Mouse (Mus musculus) layer of hippocampus, adult 2 months (tissue): Measurements from ENCODE around the gene Tas2r143. TPM values are rescaled to one million over a fixed set of nuclear protein-coding genes. Genes with fewer than 3 reads are reported as not detected.

Experiments used
- DNase-seq, 2 experiments: peaks; one replicate each; pipeline ENCODE4 v3.0.0; 2022; ENCODE audit warnings: low spot score in 2 of 2
- H3K27ac ChIP-seq: fragments of 200-600 bp; 2 replicates; pipeline ENCODE4 v1.8.1; 2022
- H3K4me3 ChIP-seq: fragments of 200-600 bp; 2 replicates; pipeline ENCODE4 v1.8.1; 2022; ENCODE audit warnings: mild to moderate bottlenecking
- CTCF ChIP-seq: fragments of 200-600 bp; conservative IDR thresholded peaks from 2 replicates; pipeline ENCODE4 v1.8.1; 2022; ENCODE audit warnings: antibody characterized with exemption, mild to moderate bottlenecking, moderate library complexity
- total RNA-seq, 2 experiments: library from RNA; stranded (reverse); gene quantifications; 2 replicates each; pipeline ENCODE4 v1.2.3; 2021

Tas2r143 gene
- total RNA-seq, 2 experiments from 2014 or later, result not detected

DNA sequence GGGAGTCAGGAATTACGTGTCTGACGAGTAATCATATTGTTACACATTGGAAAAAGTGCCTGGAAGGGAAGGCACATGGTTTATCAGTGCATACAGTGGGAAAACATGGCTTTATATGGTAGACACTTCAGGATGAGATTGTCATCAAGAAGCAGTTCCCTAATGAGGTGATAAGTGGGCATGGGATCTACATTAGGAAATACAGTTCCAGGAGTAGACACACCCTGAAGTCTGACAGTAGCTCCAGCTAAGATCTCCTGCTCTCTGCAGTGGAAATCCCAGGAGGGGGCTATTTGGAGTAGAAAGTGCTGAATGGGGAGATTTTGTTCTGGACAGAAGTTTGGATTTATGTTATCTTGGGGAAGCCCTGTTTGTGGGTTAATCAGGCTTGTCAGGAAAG, 41.4 kb downstream of the Tas2r143 start:
- DNase-seq, result no peak
- no peak for TF ChIP-seq CTCF
- no peak overlapping the region for H3K4me3 ChIP-seq
- H3K27ac ChIP-seq, result no peak overlapping the region

DNA sequence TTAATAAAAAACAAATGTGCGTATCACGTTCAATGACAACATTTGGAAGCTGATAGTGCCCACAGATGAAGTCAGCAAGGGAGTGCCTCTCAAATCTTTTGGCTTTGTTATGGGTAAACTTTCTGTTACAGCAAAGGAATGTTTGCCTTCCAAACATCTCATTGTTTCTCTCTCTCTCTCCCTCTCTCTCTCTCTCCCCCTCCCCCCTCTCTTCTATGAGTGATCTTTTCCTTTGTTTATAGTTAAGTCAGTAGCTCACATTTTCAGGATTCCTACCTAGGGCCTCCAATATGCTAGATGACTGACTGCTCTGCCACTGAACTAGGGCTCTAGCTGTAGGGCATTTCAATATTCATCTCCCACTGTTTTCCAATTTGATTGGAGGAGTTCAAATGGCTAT, 44.5 kb downstream of the Tas2r143 start:
- H3K4me3 ChIP-seq, result no peak overlapping the region
- TF ChIP-seq CTCF, result no peak
- H3K27ac ChIP-seq, result no peak overlapping the region
- no peak for DNase-seq

DNA sequence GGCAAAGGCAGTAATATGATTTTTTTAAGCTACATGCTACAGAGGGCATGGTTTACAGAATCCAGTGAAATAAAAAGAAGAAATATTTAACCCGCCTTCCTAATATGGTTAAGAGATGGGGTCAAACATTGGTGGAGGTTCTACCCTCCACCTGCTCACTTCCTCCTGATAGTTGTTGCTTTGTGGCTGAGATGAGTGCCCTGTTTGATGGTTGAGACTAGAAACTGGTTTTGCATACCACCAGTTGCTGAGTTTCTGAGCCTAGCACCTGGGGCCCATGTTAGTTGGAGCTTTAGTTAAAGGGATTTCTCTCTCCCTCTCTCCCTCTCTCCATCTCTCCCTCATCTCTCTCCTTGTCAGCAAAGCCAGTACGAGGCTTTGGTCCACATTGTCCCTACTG, 47.3 kb downstream of the Tas2r143 start:
- Histone ChIP-seq H3K27ac (no peak overlapping the region), H3K4me3 (no peak overlapping the region)
- no peak for TF ChIP-seq CTCF
- no peak for DNase-seq

Other genes with a start within 250 kb of the Tas2r143 start
- gene Tas2r144, start 184.9 kb upstream of the Tas2r143 start, total RNA-seq, result not detected
- gene Gstk1, start 154.3 kb upstream of the Tas2r143 start, total RNA-seq, result 10 to 100 TPM; 10.8 to 11.0 TPM
- gene Tmem139, start 138.3 kb upstream of the Tas2r143 start, total RNA-seq, result not detected
- 10 to 100 TPM; 22.7 to 25.8 TPM for gene Casp2, start 135.3 kb upstream of the Tas2r143 start, total RNA-seq
- 1 to 10 TPM; 4.8 to 6.0 TPM for gene Clcn1, start 113.6 kb upstream of the Tas2r143 start, total RNA-seq
- 10 to 100 TPM; 76.1 to 76.4 TPM for gene Fam131b, start 75.6 kb upstream of the Tas2r143 start, total RNA-seq
- 10 to 100 TPM; 44.3 to 44.5 TPM for gene Zyx, start 50.6 kb upstream of the Tas2r143 start, total RNA-seq
- not detected for gene Epha1, start 27.0 kb upstream of the Tas2r143 start, total RNA-seq
- not detected for gene Tas2r135, start 5.2 kb downstream of the Tas2r143 start, total RNA-seq
- not detected for gene Tas2r126, start 34.3 kb downstream of the Tas2r143 start, total RNA-seq
- gene Olfr458, start 65.0 kb downstream of the Tas2r143 start, total RNA-seq, result not detected
- gene Olfr457, start 76.1 kb downstream of the Tas2r143 start, total RNA-seq, result not detected
- not detected for gene Olfr456, start 87.0 kb downstream of the Tas2r143 start, total RNA-seq
- not detected for gene Olfr455, start 147.3 kb downstream of the Tas2r143 start, total RNA-seq
- gene Tcaf3, start 197.5 kb downstream of the Tas2r143 start, total RNA-seq, result not detected
- under 1 TPM; 0.49 to 0.87 TPM for gene Tcaf2, start 245.0 kb downstream of the Tas2r143 start, total RNA-seq